Comparison of ENCODE assay signal across 17 mouse cellular contexts in genomic region chr2:76285150-76285549, GRCm38 (mm10). TPM values are rescaled to one million over a fixed set of nuclear protein-coding genes. Genes with fewer than 3 reads are reported as not detected.
DNase-seq lines count a peak whose midpoint lies in the region; ATAC-seq and TF ChIP-seq lines count a peak whose summit lies in the region.
"Had no signal": no experiment of that assay in that cellular context is flagged by ENCODE, and none has a peak within 500 bp of the region (broad histone marks: within the 10 kb centered on the region; RNA-seq: fewer than 3 reads in every experiment).

No protein-coding gene starts in this region.

- no peaks in the 10 kb centered on the region for H3K9me3 ChIP-seq in forebrain, postnatal 0 days (ENCODE audit: low read length)
- H3K9me3 ChIP-seq in forebrain, embryonic 13.5 days (replicated peaks) = no peaks in the 10 kb centered on the region
- peaks cover 4% of the 10 kb centered on the region for H3K9me3 ChIP-seq in G1E (replicated peaks)
- H3K9me3 ChIP-seq: embryonic facial prominence, embryonic 12.5 days; stomach, embryonic 15.5 days had no signal

- no peak overlapping the region for H3K4me3 ChIP-seq in forebrain, postnatal 0 days (ENCODE audit: low read depth, low read length)
- H3K4me3 ChIP-seq in forebrain, embryonic 13.5 days = no peak overlapping the region
- no peak overlapping the region for H3K4me3 ChIP-seq in G1E (ENCODE audit: low read depth, low read length)
- H3K4me3 ChIP-seq: embryonic facial prominence, embryonic 12.5 days; stomach, embryonic 15.5 days had no signal

- intact Hi-C loops in left cerebral cortex, postnatal 4 days (cut with DNase I) = no loop called here
- intact Hi-C loops in left cerebral cortex, postnatal 25 days (cut with DNase I) = no loop called here

- H3K27me3 ChIP-seq in forebrain, postnatal 0 days (ENCODE audit: insufficient read depth, low read length) = no peaks in the 10 kb centered on the region
- no peaks in the 10 kb centered on the region for H3K27me3 ChIP-seq in forebrain, embryonic 13.5 days
- no peaks in the 10 kb centered on the region for H3K27me3 ChIP-seq in G1E (ENCODE audit: insufficient read depth, low read length)
- H3K27me3 ChIP-seq: embryonic facial prominence, embryonic 12.5 days; stomach, embryonic 15.5 days had no signal

- H3K36me3 ChIP-seq in forebrain, postnatal 0 days (ENCODE audit: insufficient read depth) = no peaks in the 10 kb centered on the region
- no peaks in the 10 kb centered on the region for H3K36me3 ChIP-seq in forebrain, embryonic 13.5 days (ENCODE audit: poor library complexity, severe bottlenecking)
- no peaks in the 10 kb centered on the region for H3K36me3 ChIP-seq in G1E (replicated peaks)
- H3K36me3 ChIP-seq: embryonic facial prominence, embryonic 12.5 days; stomach, embryonic 15.5 days had no signal

- no peak for ATAC-seq in forebrain, postnatal 0 days
- ATAC-seq in forebrain, embryonic 13.5 days = no peak
- ATAC-seq in G1E (ENCODE audit: extremely low read depth, insufficient number of reproducible peaks, low FRiP score, poor library complexity, severe bottlenecking) = no peak
- ATAC-seq: inflammation-experienced regulatory T-cells, adult 6 months had no signal

- peak; percentile 42 for TF ChIP-seq CTCF in forebrain, postnatal 0 days (IDR thresholded peaks at IDR 0.05; ENCODE audit: low read depth)
- TF ChIP-seq CTCF in G1E (IDR thresholded peaks at IDR 0.05; ENCODE audit: low read depth, low read length) = peak; percentile 18

- no peak overlapping the region for H3K9ac ChIP-seq in forebrain, postnatal 0 days
- H3K9ac ChIP-seq in forebrain, embryonic 13.5 days = no peak overlapping the region
- H3K9ac ChIP-seq: embryonic facial prominence, embryonic 12.5 days; stomach, embryonic 15.5 days had no signal

- H3K27ac ChIP-seq in forebrain, postnatal 0 days (ENCODE audit: low read depth, low read length) = no peak overlapping the region
- H3K27ac ChIP-seq in forebrain, embryonic 13.5 days = no peak overlapping the region
- H3K27ac ChIP-seq: embryonic facial prominence, embryonic 12.5 days; macrophage; stomach, embryonic 15.5 days had no signal

- no peak overlapping the region for H3K4me2 ChIP-seq in forebrain, postnatal 0 days (ENCODE audit: low read depth)
- no peak overlapping the region for H3K4me2 ChIP-seq in forebrain, embryonic 13.5 days
- H3K4me2 ChIP-seq: embryonic facial prominence, embryonic 12.5 days; stomach, embryonic 15.5 days had no signal

- peaks cover 8% of the 10 kb centered on the region for H3K4me1 ChIP-seq in forebrain, postnatal 0 days (ENCODE audit: insufficient read depth)
- 0 out of 2 replicates have a peak, but pooled peaks cover 7% of the 10 kb centered on the region for H3K4me1 ChIP-seq in forebrain, embryonic 13.5 days
- no peaks in the 10 kb centered on the region for H3K4me1 ChIP-seq in G1E (ENCODE audit: insufficient read depth, low read depth, low read length)
- H3K4me1 ChIP-seq: embryonic facial prominence, embryonic 12.5 days; stomach, embryonic 15.5 days had no signal

- DNase-seq in forebrain, postnatal 0 days = no peak
- DNase-seq in left cerebral cortex, postnatal 4 days = peak; percentile 4
- DNase-seq in left cerebral cortex, postnatal 25 days (ENCODE audit: low spot score in 2 of 2) = no peak
- DNase-seq in 3T3-L1 (ENCODE audit: low read depth, low spot score) = peak; percentile 9
- no peak for DNase-seq in G1E (ENCODE audit: low spot score)
- DNase-seq in spleen, postnatal 36 days (ENCODE audit: low spot score in 2 of 2) = no peak
- no peak for DNase-seq in layer of hippocampus, postnatal 25 days (ENCODE audit: extremely low spot score in 1 of 2, low spot score in 1 of 2)
- DNase-seq: adrenal gland, postnatal 36 days; kidney, postnatal 14 days; liver; midbrain, embryonic 14.5 days had no signal

- WGBS in forebrain, postnatal 0 days = 74% methylated on average over 3 of the region's 3 CpGs
- WGBS in forebrain, embryonic 13.5 days = 92% methylated on average over 3 of the region's 3 CpGs

RNA-seq across cellular contexts. Expression of gene Pde11a, which starts 53.4 kb away (rescaled TPM):
- total RNA-seq in forebrain, postnatal 0 days (2014; rRNA removed) = 0.86 and 1.2 TPM in 2 replicates
- polyA plus RNA-seq in forebrain, postnatal 0 days (2015; fragmentation: Nextera tagmentation; extraction: Ambion mirVana) = 0.43 and 1.0 TPM in 2 replicates
- polyA plus RNA-seq in forebrain, embryonic 13.5 days (2015; fragmentation: Nextera tagmentation; extraction: Ambion mirVana) = 0.21 and 0.31 TPM in 2 replicates
- total RNA-seq in left cerebral cortex, postnatal 4 days (2021) = 1 to 10 TPM; 1.4 to 2.2 TPM
- 1 to 10 TPM; 4.1 to 4.8 TPM for total RNA-seq in left cerebral cortex, postnatal 25 days (2021)
- total RNA-seq in G1E (2014; fragmentation: Nextera tagmentation) (1.5 and 2.3 TPM in 2 replicates), G1E (2017) (0.29 and 0.38 TPM in 2 replicates)
- polyA plus RNA-seq in G1E (2012) = 0.04 and 0.06 TPM in 2 replicates
- total RNA-seq in layer of hippocampus, postnatal 25 days (2021) = 10 to 100 TPM; 12.5 to 16.7 TPM
- polyA plus RNA-seq: C2C12, macrophage had no signal

Comparison
In these comparisons a context has a peak if more than half of its experiments do, and no peak if none do; other contexts are left out.
1. DNase-seq: peak in left cerebral cortex, postnatal 4 days (single experiment) and 3T3-L1 (single experiment); none in forebrain, postnatal 0 days (single experiment), left cerebral cortex, postnatal 25 days (0 of 2), G1E (single experiment), spleen, postnatal 36 days (0 of 2) and layer of hippocampus, postnatal 25 days (0 of 2).